Mouse (Mus musculus): ENCODE measurements around the gene Carmil1. TPM values are rescaled to one million over a fixed set of nuclear protein-coding genes. Genes with fewer than 3 reads are reported as not detected.

Gene Carmil1
- total and polyA plus RNA-seq, 3 experiments = 0.15 to 1.2 TPM; not detected in 1

DNA sequence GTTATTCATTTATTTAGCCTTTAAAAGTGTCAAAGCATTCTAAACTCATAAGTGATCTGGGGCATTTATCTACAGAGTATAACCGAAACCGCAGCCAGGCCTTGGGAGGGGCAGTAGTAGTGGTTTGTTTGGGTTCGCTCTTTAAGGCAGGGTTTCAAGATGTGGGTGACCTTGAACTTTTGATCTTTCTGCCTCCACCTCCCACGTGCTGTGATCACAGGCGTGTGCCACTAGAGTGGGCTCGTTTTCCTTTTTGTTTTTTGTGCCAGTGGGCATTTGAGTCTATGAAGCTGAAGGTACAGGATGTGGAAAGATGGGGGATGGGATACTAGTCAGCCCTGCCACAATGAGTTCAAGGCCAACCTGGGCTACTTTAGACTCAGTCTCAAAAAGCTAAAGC, 34.3 kb downstream of the Carmil1 start:
- Histone ChIP-seq H3K36me3 (ENCODE audit: control insufficient read depth in 1 of 2, insufficient read depth in 2 of 2, low read length in 2 of 2) (no peaks in the 10 kb centered on the region), H3K79me2 (ENCODE audit: control insufficient read depth, insufficient read depth, low read length, poor library complexity) (no peaks in the 10 kb centered on the region), H3K4me1 (ENCODE audit: control insufficient read depth in 1 of 2, insufficient read depth in 2 of 2, low read length in 2 of 2) (no peaks in the 10 kb centered on the region; a peak in 2 of 4 replicates), H3K27ac (ENCODE audit: control insufficient read depth, low read depth, low read length) (no peak overlapping the region), H3K9ac (ENCODE audit: control insufficient read depth, low read depth, low read length, poor library complexity, severe bottlenecking) (no peak overlapping the region), H3K27me3 (ENCODE audit: control insufficient read depth in 1 of 2, insufficient read depth in 2 of 2, low read length in 2 of 2) (no peaks in the 10 kb centered on the region; a peak in 1 of 4 replicates), H3K9me3 (replicated peaks; ENCODE audit: insufficient read depth, low read length) (no peaks in the 10 kb centered on the region), H3K4me3 (ENCODE audit: control insufficient read depth in 1 of 2, insufficient read depth in 1 of 2, low read depth in 2 of 2, low read length in 2 of 2) (no peak overlapping the region)
- TF ChIP-seq EP300 (IDR thresholded peaks at IDR 0.05; ENCODE audit: low read depth in 1 of 2, low read length in 2 of 2) = no peak
- no peak for TF ChIP-seq SMC3 (IDR thresholded peaks at IDR 0.05; ENCODE audit: low read depth, low read length)
- no peak for TF ChIP-seq USF1 (IDR thresholded peaks at IDR 0.05; ENCODE audit: low read depth, low read length)
- no peak for TF ChIP-seq MEF2A (IDR thresholded peaks at IDR 0.05; ENCODE audit: extremely low read depth, insufficient replicate concordance, low read depth, low read length, poor library complexity, severe bottlenecking)
- DNase-seq (ENCODE audit: low read depth, low spot score) = no peak

DNA sequence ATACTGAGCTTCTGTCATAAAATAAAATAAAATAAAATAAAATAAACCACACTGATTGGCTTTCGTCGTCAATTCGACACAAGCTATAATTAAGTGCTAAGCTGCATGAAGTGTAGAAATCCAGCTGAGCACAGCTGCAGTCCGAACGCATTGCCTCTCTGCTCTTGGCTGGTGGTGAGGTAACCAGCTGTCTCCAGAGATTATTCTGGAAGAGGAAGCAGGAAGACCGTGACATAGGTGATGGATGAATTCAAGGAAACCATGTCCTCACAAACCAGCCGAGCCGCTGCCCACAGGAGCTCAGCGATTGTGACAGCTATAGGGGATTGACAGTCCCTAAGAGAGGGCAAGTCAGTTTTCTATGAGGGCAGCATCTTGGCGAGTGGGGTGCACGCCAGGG, 36.0 kb downstream of the Carmil1 start:
- Histone ChIP-seq H3K36me3 (ENCODE audit: control insufficient read depth in 1 of 2, insufficient read depth in 2 of 2, low read length in 2 of 2) (no peaks in the 10 kb centered on the region), H3K27ac (ENCODE audit: control insufficient read depth, low read depth, low read length) (no peak overlapping the region), H3K9ac (ENCODE audit: control insufficient read depth, low read depth, low read length, poor library complexity, severe bottlenecking) (no peak overlapping the region), H3K27me3 (ENCODE audit: control insufficient read depth in 1 of 2, insufficient read depth in 2 of 2, low read length in 2 of 2) (no peaks in the 10 kb centered on the region), H3K9me3 (replicated peaks; ENCODE audit: insufficient read depth, low read length) (no peaks in the 10 kb centered on the region), H3K4me1 (ENCODE audit: control insufficient read depth in 1 of 2, insufficient read depth in 2 of 2, low read length in 2 of 2) (no peaks in the 10 kb centered on the region; a peak in 2 of 4 replicates), H3K4me3 (ENCODE audit: control insufficient read depth in 1 of 2, insufficient read depth in 1 of 2, low read depth in 2 of 2, low read length in 2 of 2) (no peak overlapping the region), H3K79me2 (ENCODE audit: control insufficient read depth, insufficient read depth, low read length, poor library complexity) (no peaks in the 10 kb centered on the region)
- no peak for DNase-seq (ENCODE audit: low read depth, low spot score)
- TF ChIP-seq POLR2A (IDR thresholded peaks at IDR 0.05; ENCODE audit: control insufficient read depth in 1 of 2, insufficient read depth in 1 of 2, low read depth in 1 of 2, low read length in 2 of 2, poor library complexity in 1 of 2) = no peak
- TF ChIP-seq TCF12 (IDR thresholded peaks at IDR 0.05; ENCODE audit: low read depth, low read length) = no peak
- no peak for TF ChIP-seq ZKSCAN1 (IDR thresholded peaks at IDR 0.05; ENCODE audit: low read depth, low read length)
- no peak for TF ChIP-seq MAX (IDR thresholded peaks at IDR 0.05; ENCODE audit: low read length)
- no peak for TF ChIP-seq ZC3H11A (IDR thresholded peaks at IDR 0.05; ENCODE audit: low read depth, low read length)
- no peak for TF ChIP-seq MAFK (IDR thresholded peaks at IDR 0.05; ENCODE audit: borderline replicate concordance, low read depth, low read length)
- TF ChIP-seq ETS1 (IDR thresholded peaks at IDR 0.05; ENCODE audit: low read depth, low read length) = no peak
- TF ChIP-seq HCFC1 (IDR thresholded peaks at IDR 0.05; ENCODE audit: low read depth, low read length) = no peak
- TF ChIP-seq USF2 (IDR thresholded peaks at IDR 0.05; ENCODE audit: borderline replicate concordance in 1 of 2, insufficient read depth in 1 of 2, low read depth in 1 of 2, low read length in 2 of 2) = no peak
- TF ChIP-seq MAZ (IDR thresholded peaks at IDR 0.05; ENCODE audit: low read depth, low read length) = no peak
- no peak for TF ChIP-seq USF1 (IDR thresholded peaks at IDR 0.05; ENCODE audit: low read depth, low read length)
- TF ChIP-seq ZNF384 (IDR thresholded peaks at IDR 0.05; ENCODE audit: low read depth, low read length) = no peak
- no peak for TF ChIP-seq E2F4 (IDR thresholded peaks at IDR 0.05; ENCODE audit: borderline replicate concordance, low read depth, low read length)
- no peak for TF ChIP-seq POLR2AphosphoS2 (IDR thresholded peaks at IDR 0.05; ENCODE audit: low read length)
- no peak for TF ChIP-seq MYB (IDR thresholded peaks at IDR 0.05; ENCODE audit: low read depth, low read length)

All from MEL (cell line).